Mouse (Mus musculus) limb, embryonic 13.5 days (tissue): ENCODE data around the gene Afm. TPM values are rescaled to one million over a fixed set of nuclear protein-coding genes. Genes with fewer than 3 reads are reported as not detected.

Experiments used
- ATAC-seq: fragments of 200-750 bp; cut with Nextera tagmentation; 2 replicates; pipeline ENCODE4 v1.8.0; 2017; ENCODE audit warnings: low read depth, moderate number of reproducible peaks, moderate TSS enrichment; ENCODE audit not compliant: low FRiP score
- H3K27ac ChIP-seq: fragments of 300-500 bp; sonication (generic); 2 replicates; pipeline ENCODE4 v1.5.1; 2015; ENCODE audit warnings: inconsistent platforms, mild to moderate bottlenecking, moderate library complexity
- H3K27me3 ChIP-seq: fragments of 300-500 bp; sonication (generic); 2 replicates; pipeline ENCODE4 v1.6.1; 2015; ENCODE audit warnings: mild to moderate bottlenecking, inconsistent platforms
- H3K36me3 ChIP-seq: fragments of 300-500 bp; sonication (generic); 2 replicates; pipeline ENCODE4 v1.6.1; 2015; ENCODE audit warnings: inconsistent platforms, mild to moderate bottlenecking, moderate library complexity
- H3K4me1 ChIP-seq: fragments of 300-500 bp; sonication (generic); 2 replicates; pipeline ENCODE4 v1.6.1; 2015; ENCODE audit warnings: inconsistent platforms
- H3K4me2 ChIP-seq: fragments of 300-500 bp; sonication (generic); replicated peaks from 2 replicates; pipeline ENCODE4 v1.6.1; 2015; ENCODE audit warnings: inconsistent platforms, mild to moderate bottlenecking, moderate library complexity
- H3K4me3 ChIP-seq: fragments of 300-500 bp; sonication (generic); 2 replicates; pipeline ENCODE4 v1.5.1; 2015; ENCODE audit warnings: moderate library complexity, mild to moderate bottlenecking, inconsistent platforms
- H3K9ac ChIP-seq: fragments of 300-500 bp; sonication (generic); 2 replicates; pipeline ENCODE4 v1.6.1; 2015; ENCODE audit warnings: mild to moderate bottlenecking, inconsistent platforms
- H3K9me3 ChIP-seq: fragments of 300-500 bp; sonication (generic); 2 replicates; pipeline ENCODE4 v1.6.1; 2016; ENCODE audit warnings: inconsistent platforms
- WGBS: fragments of 180-500 bp; shearing (Covaris S2); methylation state at CpG from one replicate; pipeline ENCODE4 v1.1.7; 2015; 5-methylcytosine and 5-hydroxymethylcytosine counted together
- polyA plus RNA-seq: library from polyadenylated mRNA; unstranded; fragments of >200 nt; fragmentation: Nextera tagmentation; extraction: Ambion mirVana; gene quantifications from 2 replicates; pipeline ENCODE4 v1.2.1, GENCODE M21; 2015

Afm gene
- polyA plus RNA-seq, 1 experiment from 2014 or later: not detected

- H3K36me3 ChIP-seq: no peaks in the 10 kb centered on the region
- H3K9me3 ChIP-seq: no peaks in the 10 kb centered on the region
- H3K27ac ChIP-seq: no peak overlapping the region
- H3K4me1 ChIP-seq: no peaks in the 10 kb centered on the region
- no peak overlapping the region for H3K4me3 ChIP-seq
- no peak for ATAC-seq
- WGBS: 89% methylated on average over 11 of the region's 11 CpGs
- H3K27me3 ChIP-seq: no peaks in the 10 kb centered on the region
- H3K4me2 ChIP-seq: no peak overlapping the region
- no peak overlapping the region for H3K9ac ChIP-seq
These were observed 43.1 kb downstream of the Afm start for GRCm38 (mm10) chr5:90561721-90562275.

- Histone ChIP-seq H3K9ac (no peak overlapping the region), H3K9me3 (no peaks in the 10 kb centered on the region), H3K27ac (no peak overlapping the region), H3K27me3 (no peaks in the 10 kb centered on the region), H3K4me1 (no peaks in the 10 kb centered on the region), H3K4me2 (no peak overlapping the region), H3K4me3 (no peak overlapping the region), H3K36me3 (no peaks in the 10 kb centered on the region)
- 76% methylated on average over 4 of the region's 4 CpGs for WGBS
- no peak for ATAC-seq
These were observed 44.1 kb downstream of the Afm start for GRCm38 (mm10) chr5:90562880-90563279.

- Histone ChIP-seq H3K27me3 (no peaks in the 10 kb centered on the region), H3K9ac (no peak overlapping the region), H3K4me1 (no peaks in the 10 kb centered on the region), H3K4me2 (no peak overlapping the region), H3K9me3 (no peaks in the 10 kb centered on the region), H3K36me3 (no peaks in the 10 kb centered on the region), H3K27ac (no peak overlapping the region), H3K4me3 (no peak overlapping the region)
- ATAC-seq: no peak
- 89% methylated on average over 4 of the region's 4 CpGs for WGBS
These were observed 45.4 kb downstream of the Afm start for GRCm38 (mm10) chr5:90564161-90564560.

- no peak overlapping the region for H3K4me2 ChIP-seq
- no peak overlapping the region for H3K4me3 ChIP-seq
- H3K27me3 ChIP-seq: no peaks in the 10 kb centered on the region
- no peak for ATAC-seq
- no peaks in the 10 kb centered on the region for H3K36me3 ChIP-seq
- no peaks in the 10 kb centered on the region for H3K9me3 ChIP-seq
- no peaks in the 10 kb centered on the region for H3K4me1 ChIP-seq
- WGBS: 82% methylated on average over 6 of the region's 6 CpGs
- H3K9ac ChIP-seq: no peak overlapping the region
- no peak overlapping the region for H3K27ac ChIP-seq
These were observed 46.5 kb downstream of the Afm start for GRCm38 (mm10) chr5:90565205-90565604.

GRCm38 (mm10) chr5:90567788-90568187 is 49.1 kb downstream of the Afm start:
- WGBS: 78% methylated on average over 5 of the region's 5 CpGs
- Histone ChIP-seq H3K9ac (no peak overlapping the region), H3K36me3 (no peaks in the 10 kb centered on the region), H3K27me3 (no peaks in the 10 kb centered on the region), H3K4me1 (no peaks in the 10 kb centered on the region), H3K27ac (no peak overlapping the region), H3K9me3 (no peaks in the 10 kb centered on the region), H3K4me3 (no peak overlapping the region), H3K4me2 (no peak overlapping the region)
- ATAC-seq: no peak

- Histone ChIP-seq H3K27ac (no peak overlapping the region), H3K4me2 (no peak overlapping the region), H3K27me3 (no peaks in the 10 kb centered on the region), H3K4me1 (no peaks in the 10 kb centered on the region), H3K36me3 (no peaks in the 10 kb centered on the region), H3K4me3 (no peak overlapping the region), H3K9me3 (no peaks in the 10 kb centered on the region), H3K9ac (no peak overlapping the region)
- ATAC-seq: no peak
These were observed 49.6 kb downstream of the Afm start for GRCm38 (mm10) chr5:90568338-90568737.

- Histone ChIP-seq H3K4me1 (no peaks in the 10 kb centered on the region), H3K27ac (no peak overlapping the region), H3K9me3 (no peaks in the 10 kb centered on the region), H3K4me2 (no peak overlapping the region), H3K9ac (no peak overlapping the region), H3K4me3 (no peak overlapping the region), H3K36me3 (no peaks in the 10 kb centered on the region), H3K27me3 (no peaks in the 10 kb centered on the region)
- no peak for ATAC-seq
- WGBS: 65% methylated on average over 3 of the region's 3 CpGs
These were observed 52.5 kb downstream of the Afm start for GRCm38 (mm10) chr5:90571216-90571615.

GRCm38 (mm10) chr5:90577751-90578150 is 59.0 kb downstream of the Afm start:
- Histone ChIP-seq H3K4me3 (no peak overlapping the region), H3K4me2 (no peak overlapping the region), H3K9me3 (peaks cover 4% of the 10 kb centered on the region; the same call in 1 of the 2 replicates), H3K27ac (no peak overlapping the region), H3K27me3 (no peaks in the 10 kb centered on the region), H3K36me3 (no peaks in the 10 kb centered on the region), H3K4me1 (no peaks in the 10 kb centered on the region), H3K9ac (no peak overlapping the region)
- ATAC-seq: no peak
- 79% methylated on average over 9 of the region's 9 CpGs for WGBS

GRCm38 (mm10) chr5:90579556-90579955 is 60.8 kb downstream of the Afm start:
- Histone ChIP-seq H3K27ac (no peak overlapping the region), H3K4me1 (no peaks in the 10 kb centered on the region), H3K9ac (no peak overlapping the region), H3K4me2 (no peak overlapping the region), H3K4me3 (no peak overlapping the region), H3K36me3 (no peaks in the 10 kb centered on the region), H3K9me3 (peaks cover 4% of the 10 kb centered on the region; the same call in 1 of the 2 replicates), H3K27me3 (no peaks in the 10 kb centered on the region)
- 80% methylated on average over 9 of the region's 9 CpGs for WGBS
- ATAC-seq: no peak

- H3K4me3 ChIP-seq: no peak overlapping the region
- H3K4me1 ChIP-seq: no peaks in the 10 kb centered on the region
- no peak overlapping the region for H3K9ac ChIP-seq
- no peak overlapping the region for H3K4me2 ChIP-seq
- 93% methylated on average over 6 of the region's 6 CpGs for WGBS
- no peaks in the 10 kb centered on the region for H3K27me3 ChIP-seq
- H3K27ac ChIP-seq: no peak overlapping the region
- H3K36me3 ChIP-seq: no peaks in the 10 kb centered on the region
- H3K9me3 ChIP-seq: peaks cover 4% of the 10 kb centered on the region; the same call in 1 of the 2 replicates
- no peak for ATAC-seq
These were observed 63.4 kb downstream of the Afm start for GRCm38 (mm10) chr5:90582179-90582578.

GRCm38 (mm10) chr5:90584799-90585198 is 66.1 kb downstream of the Afm start:
- no peak overlapping the region for H3K27ac ChIP-seq
- H3K36me3 ChIP-seq: no peaks in the 10 kb centered on the region
- WGBS: 86% methylated on average over 7 of the region's 7 CpGs
- H3K9me3 ChIP-seq: peaks cover 4% of the 10 kb centered on the region; the same call in 1 of the 2 replicates
- no peak overlapping the region for H3K9ac ChIP-seq
- no peak overlapping the region for H3K4me2 ChIP-seq
- 0 out of 2 replicates have a peak, but pooled peaks cover 6% of the 10 kb centered on the region for H3K27me3 ChIP-seq
- H3K4me3 ChIP-seq: no peak overlapping the region
- H3K4me1 ChIP-seq: no peaks in the 10 kb centered on the region
- ATAC-seq: no peak

- Histone ChIP-seq H3K9ac (no peak overlapping the region), H3K4me1 (0 out of 2 replicates have a peak, but pooled peaks cover 3% of the 10 kb centered on the region)
These were observed 67.8 kb downstream of the Afm start for GRCm38 (mm10) chr5:90586511-90586910.

GRCm38 (mm10) chr5:90588104-90588503 is 69.4 kb downstream of the Afm start:
- Histone ChIP-seq H3K27me3 (0 out of 2 replicates have a peak, but pooled peaks cover 6% of the 10 kb centered on the region), H3K4me2 (no peak overlapping the region), H3K4me3 (no peak overlapping the region), H3K9me3 (no peaks in the 10 kb centered on the region), H3K27ac (no peak overlapping the region), H3K36me3 (no peaks in the 10 kb centered on the region), H3K4me1 (peaks cover 12% of the 10 kb centered on the region; the same call in 1 of the 2 replicates), H3K9ac (no peak overlapping the region)
- ATAC-seq: no peak
- 92% methylated on average over 5 of the region's 5 CpGs for WGBS

More at GRCm38 (mm10) chr5:90586511-90586910, 67.8 kb downstream of the Afm start:
- Histone ChIP-seq H3K36me3 (no peaks in the 10 kb centered on the region), H3K27me3 (0 out of 2 replicates have a peak, but pooled peaks cover 6% of the 10 kb centered on the region), H3K4me3 (no peak overlapping the region), H3K4me2 (no peak overlapping the region), H3K27ac (no peak overlapping the region), H3K9me3 (no peaks in the 10 kb centered on the region)
- 76% methylated on average over 5 of the region's 5 CpGs for WGBS
- ATAC-seq: no peak
